9 mouse cellular contexts compared by ENCODE assay signal in the genomic region with DNA sequence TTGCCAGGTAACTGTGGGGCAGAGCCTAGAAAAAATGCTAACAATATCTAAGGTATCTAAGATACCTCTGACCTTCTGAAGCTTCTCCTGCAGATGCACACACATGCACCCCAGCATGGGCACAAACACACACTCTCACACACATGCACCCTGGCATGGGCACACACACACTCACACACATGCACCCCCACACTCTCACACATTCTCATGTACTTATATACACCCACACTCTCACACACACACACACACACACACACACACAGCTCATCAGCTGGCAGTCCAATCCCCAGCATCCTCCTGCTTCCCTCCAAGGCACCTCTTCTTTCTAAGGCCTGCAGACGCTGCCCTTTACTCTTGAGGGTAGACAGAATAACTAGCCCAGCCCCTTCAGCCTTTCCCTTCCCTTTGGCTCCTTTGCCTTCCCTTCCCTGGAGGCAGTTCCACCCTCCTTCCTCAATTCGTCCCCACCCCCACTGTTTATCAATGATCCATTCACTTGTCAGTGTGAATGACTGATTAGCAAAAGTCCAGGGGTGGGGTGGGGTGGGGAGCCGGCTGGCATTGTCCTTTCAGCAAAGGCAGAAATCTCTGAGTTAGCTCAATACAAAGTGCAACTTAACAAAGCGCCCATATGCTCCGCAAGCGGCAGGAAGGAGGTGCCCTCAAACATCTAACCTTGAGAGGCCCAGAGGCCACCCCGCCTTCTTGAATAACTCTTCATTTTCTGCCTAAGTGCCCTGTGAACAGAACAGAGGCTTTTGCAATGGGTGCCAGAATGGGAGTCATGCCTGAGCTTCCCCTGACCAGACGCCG.
A peak's percentile ranks its signal among the peaks of the same experiment; 100 is the strongest.
DNase-seq lines count a peak whose midpoint lies in the region; ATAC-seq and TF ChIP-seq lines count a peak whose summit lies in the region.
"Had no signal": no experiment of that assay in that cellular context is flagged by ENCODE, and none has a peak within 500 bp of the region (broad histone marks: within the 10 kb centered on the region; RNA-seq: fewer than 3 reads in every experiment).

No protein-coding gene starts in this region.

- H3K36me3 ChIP-seq in heart, embryonic 10.5 days, result no peaks in the 10 kb centered on the region
- no peaks in the 10 kb centered on the region for H3K36me3 ChIP-seq in heart, adult 2 months (ENCODE audit: control insufficient read depth, insufficient read depth, low read length)
- H3K36me3 ChIP-seq in forebrain, embryonic 13.5 days (ENCODE audit: poor library complexity, severe bottlenecking), result no peaks in the 10 kb centered on the region
- no peaks in the 10 kb centered on the region for H3K36me3 ChIP-seq in kidney, embryonic 15.5 days
- H3K36me3 ChIP-seq in neural tube, embryonic 13.5 days, result no peaks in the 10 kb centered on the region

- TF ChIP-seq EP300 in heart, adult 2 months (IDR thresholded peaks at IDR 0.05; ENCODE audit: insufficient read depth, low read depth, low read length), result no peak

- WGBS in heart, embryonic 10.5 days, result 31% methylated on average over 9 of the region's 9 CpGs
- 24% methylated on average over 9 of the region's 9 CpGs for WGBS in heart, adult 2 months
- 8% methylated on average over 9 of the region's 9 CpGs for WGBS in forebrain, embryonic 13.5 days
- WGBS in kidney, embryonic 15.5 days, result 10% methylated on average over 9 of the region's 9 CpGs
- 4% methylated on average over 9 of the region's 9 CpGs for WGBS in neural tube, embryonic 13.5 days

- TF ChIP-seq POLR2A in heart, adult 2 months (IDR thresholded peaks at IDR 0.05; ENCODE audit: insufficient read depth, low read depth, low read length), result no peak

- no peaks in the 10 kb centered on the region for H3K9me3 ChIP-seq in heart, embryonic 10.5 days
- H3K9me3 ChIP-seq in forebrain, embryonic 13.5 days (replicated peaks), result no peaks in the 10 kb centered on the region
- H3K9me3 ChIP-seq in kidney, embryonic 15.5 days (replicated peaks), result no peaks in the 10 kb centered on the region
- H3K9me3 ChIP-seq in neural tube, embryonic 13.5 days, result no peaks in the 10 kb centered on the region

- TF ChIP-seq CTCF in heart, adult 2 months (IDR thresholded peaks at IDR 0.05), result no peak

- H3K4me3 ChIP-seq in heart, embryonic 10.5 days, result peak overlapping the region; percentile 27; the same call in 1 of the 2 replicates
- H3K4me3 ChIP-seq in heart, adult 2 months, result no peak overlapping the region
- H3K4me3 ChIP-seq in forebrain, embryonic 13.5 days, result no peak overlapping the region
- no peak overlapping the region for H3K4me3 ChIP-seq in kidney, embryonic 15.5 days (replicated peaks)
- H3K4me3 ChIP-seq in neural tube, embryonic 13.5 days, result no peak overlapping the region

- no peak for DNase-seq in heart, embryonic 10.5 days (ENCODE audit: low spot score)
- DNase-seq in heart, adult 2 months, result no peak
- DNase-seq in ovary, postnatal 36 days (ENCODE audit: low spot score), result no peak
- no peak for DNase-seq in cerebellum, postnatal 10 days
- DNase-seq: lung, adult 2 months had no signal

- peak overlapping the region; percentile 37 for H3K4me2 ChIP-seq in forebrain, embryonic 13.5 days
- H3K4me2 ChIP-seq in kidney, embryonic 15.5 days, result peak overlapping the region; percentile 37
- H3K4me2 ChIP-seq in neural tube, embryonic 13.5 days, result peak overlapping the region; percentile 36

- peaks cover 20% of the 10 kb centered on the region; the same call in 1 of the 2 replicates for H3K27me3 ChIP-seq in heart, embryonic 10.5 days (ENCODE audit: insufficient read depth, poor library complexity, severe bottlenecking)
- H3K27me3 ChIP-seq in heart, adult 2 months (ENCODE audit: control insufficient read depth, insufficient read depth, low read length), result no peaks in the 10 kb centered on the region; the same call in 1 of the 2 replicates
- H3K27me3 ChIP-seq in forebrain, embryonic 13.5 days, result peaks cover 34% of the 10 kb centered on the region
- peaks cover 17% of the 10 kb centered on the region; the same call in 1 of the 2 replicates for H3K27me3 ChIP-seq in kidney, embryonic 15.5 days
- H3K27me3 ChIP-seq in neural tube, embryonic 13.5 days, result peaks cover 16% of the 10 kb centered on the region; the same call in 1 of the 2 replicates

- ATAC-seq in forebrain, embryonic 13.5 days, result peak; percentile 36; the same call in 1 of the 2 replicates
- ATAC-seq in kidney, embryonic 15.5 days (replicated peaks; ENCODE audit: low FRiP score), result peak; percentile 44; the same call in 1 of the 2 replicates
- peak; percentile 45; the same call in 1 of the 2 replicates for ATAC-seq in neural tube, embryonic 13.5 days (ENCODE audit: low read depth)
- ATAC-seq in monocyte, adult 5-6 weeks (replicated peaks; ENCODE audit: insufficient number of reproducible peaks, low FRiP score, low TSS enrichment, poor library complexity, severe bottlenecking), result no peak

- intact Hi-C loops in heart, adult 2 months (cut with DNase I), result no loop called here

- no peak overlapping the region for H3K9ac ChIP-seq in heart, adult 2 months (ENCODE audit: low read depth, low read length)
- H3K9ac ChIP-seq in forebrain, embryonic 13.5 days, result no peak overlapping the region
- H3K9ac ChIP-seq in kidney, embryonic 15.5 days, result no peak overlapping the region
- peak overlapping the region; percentile 32; the same call in 1 of the 2 replicates for H3K9ac ChIP-seq in neural tube, embryonic 13.5 days

- no peak overlapping the region for H3K27ac ChIP-seq in heart, embryonic 10.5 days
- no peak overlapping the region for H3K27ac ChIP-seq in heart, adult 2 months
- H3K27ac ChIP-seq in forebrain, embryonic 13.5 days, result no peak overlapping the region
- H3K27ac ChIP-seq in kidney, embryonic 15.5 days, result no peak overlapping the region
- no peak overlapping the region for H3K27ac ChIP-seq in neural tube, embryonic 13.5 days (replicated peaks)

- H3K79me2 ChIP-seq in heart, adult 2 months (replicated peaks; ENCODE audit: control insufficient read depth, insufficient read depth, low read length), result no peaks in the 10 kb centered on the region

- H3K4me1 ChIP-seq in heart, embryonic 10.5 days, result peaks cover 11% of the 10 kb centered on the region
- no peaks in the 10 kb centered on the region for H3K4me1 ChIP-seq in heart, adult 2 months (ENCODE audit: control insufficient read depth, insufficient read depth, low read length)
- H3K4me1 ChIP-seq in forebrain, embryonic 13.5 days, result peaks cover 31% of the 10 kb centered on the region
- peaks cover 11% of the 10 kb centered on the region for H3K4me1 ChIP-seq in kidney, embryonic 15.5 days
- peaks cover 36% of the 10 kb centered on the region for H3K4me1 ChIP-seq in neural tube, embryonic 13.5 days (replicated peaks)
